Mouse (Mus musculus): ENCODE measurements at regions not wholly inside any gene's neighbourhood (a gene's known extent, or its start where the extent isn't known, plus 50 kb on each side); places are given as distances from the start of the nearest gene placed in this dataset.

GRCm38 (mm10) chr11:63481676-63482310 is 353.0 kb downstream of the Pmp22 start:
- DNase-seq (ENCODE audit: low spot score in 2 of 2): no peak

GRCm38 (mm10) chr11:63482593-63482992 is 353.8 kb downstream of the Pmp22 start:
- DNase-seq (ENCODE audit: low spot score in 2 of 2): no peak

- no peak for DNase-seq (ENCODE audit: low spot score in 2 of 2)
Observed at GRCm38 (mm10) chr11:63487203-63487602, 358.4 kb downstream of the Pmp22 start.

- no peak for DNase-seq (ENCODE audit: low spot score in 2 of 2)
Observed at GRCm38 (mm10) chr11:63502181-63502580, 373.4 kb downstream of the Pmp22 start.

- no peak for DNase-seq (ENCODE audit: low spot score in 2 of 2)
Observed at GRCm38 (mm10) chr11:63507387-63507786, 378.6 kb downstream of the Pmp22 start.

GRCm38 (mm10) chr11:63508727-63509126 is 379.9 kb downstream of the Pmp22 start:
- DNase-seq (ENCODE audit: low spot score in 2 of 2): no peak

- no peak for DNase-seq (ENCODE audit: low spot score in 2 of 2)
Observed at GRCm38 (mm10) chr11:63510611-63511010, 381.8 kb downstream of the Pmp22 start.

- no peak for DNase-seq (ENCODE audit: low spot score in 2 of 2)
Observed at GRCm38 (mm10) chr11:63514615-63515014, 385.8 kb downstream of the Pmp22 start.

GRCm38 (mm10) chr11:63518847-63519246 is 390.1 kb downstream of the Pmp22 start:
- DNase-seq (ENCODE audit: low spot score in 2 of 2): no peak

GRCm38 (mm10) chr11:63524254-63524653 is 395.5 kb downstream of the Pmp22 start:
- no peak for DNase-seq (ENCODE audit: low spot score in 2 of 2)

GRCm38 (mm10) chr11:63525431-63525830 is 396.6 kb downstream of the Pmp22 start:
- DNase-seq (ENCODE audit: low spot score in 2 of 2): no peak

GRCm38 (mm10) chr11:63525956-63526355 is 396.1 kb downstream of the Hs3st3b1 start:
- DNase-seq (ENCODE audit: low spot score in 2 of 2): no peak

- no peak for DNase-seq (ENCODE audit: low spot score in 2 of 2)
Observed at GRCm38 (mm10) chr11:63532752-63533151, 389.3 kb downstream of the Hs3st3b1 start.

GRCm38 (mm10) chr11:63533555-63534200 is 388.4 kb downstream of the Hs3st3b1 start:
- DNase-seq (ENCODE audit: low spot score in 2 of 2): no peak

GRCm38 (mm10) chr11:63537693-63538092 is 384.4 kb downstream of the Hs3st3b1 start:
- no peak for DNase-seq (ENCODE audit: low spot score in 2 of 2)

- DNase-seq (ENCODE audit: low spot score in 2 of 2): no peak
Observed at GRCm38 (mm10) chr11:63543971-63544696, 378.0 kb downstream of the Hs3st3b1 start.

GRCm38 (mm10) chr11:63545516-63545915 is 376.6 kb downstream of the Hs3st3b1 start:
- no peak for DNase-seq (ENCODE audit: low spot score in 2 of 2)

- no peak for DNase-seq (ENCODE audit: low spot score in 2 of 2)
Observed at GRCm38 (mm10) chr11:63560466-63560865, 361.6 kb downstream of the Hs3st3b1 start.

- no peak for DNase-seq (ENCODE audit: low spot score in 2 of 2)
Observed at GRCm38 (mm10) chr11:63562696-63563095, 359.4 kb downstream of the Hs3st3b1 start.

- no peak for DNase-seq (ENCODE audit: low spot score in 2 of 2)
Observed at GRCm38 (mm10) chr11:63565471-63566232, 356.4 kb downstream of the Hs3st3b1 start.

- DNase-seq (ENCODE audit: low spot score in 2 of 2): no peak
Observed at GRCm38 (mm10) chr11:63569785-63570479, 352.2 kb downstream of the Hs3st3b1 start.

GRCm38 (mm10) chr11:63570646-63571045 is 351.4 kb downstream of the Hs3st3b1 start:
- no peak for DNase-seq (ENCODE audit: low spot score in 2 of 2)

Measured in spleen, postnatal 10 days (tissue).